ENCODE assay signal across 9 mouse cellular contexts in the genomic region with DNA sequence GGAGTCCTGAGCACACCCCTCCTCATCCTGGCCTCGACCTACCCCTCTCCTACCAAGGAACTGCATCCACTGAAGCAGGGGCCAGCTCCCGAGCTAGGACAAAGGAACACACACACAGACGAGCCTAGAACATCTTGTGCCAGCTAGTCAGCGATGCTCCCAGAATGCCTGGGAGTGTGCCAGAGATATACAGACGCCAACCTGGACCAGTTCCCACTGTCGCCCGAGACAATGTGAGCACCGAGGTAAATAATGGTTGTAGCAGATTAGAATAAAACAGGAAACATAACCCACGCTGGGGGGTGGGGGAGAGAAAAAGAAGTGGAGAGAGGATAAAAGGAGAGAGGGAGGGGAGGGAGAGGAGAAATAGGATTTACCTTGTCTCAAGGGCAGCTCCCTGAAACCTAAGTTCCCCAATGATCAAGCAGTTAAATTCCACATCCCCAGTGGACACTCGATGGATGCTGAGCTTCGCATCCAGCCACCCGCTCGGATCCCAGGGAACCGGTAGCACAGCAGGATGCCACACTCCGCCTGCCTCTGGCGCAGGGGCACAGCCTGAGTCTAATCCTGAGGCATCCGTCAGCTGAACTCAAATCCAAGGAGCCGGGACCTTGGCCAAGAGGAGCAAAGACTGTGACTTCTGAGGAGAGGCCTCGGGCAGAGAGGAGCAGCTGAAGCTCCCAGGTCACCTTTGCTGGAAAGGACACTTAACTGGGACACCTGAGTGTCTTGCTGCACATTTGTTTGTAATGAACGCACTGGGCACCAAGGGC. TPM values are rescaled to one million over a fixed set of nuclear protein-coding genes. Genes with fewer than 3 reads are reported as not detected.
DNase-seq lines count a peak whose midpoint lies in the region; ATAC-seq and TF ChIP-seq lines count a peak whose summit lies in the region.
"Had no signal": no experiment of that assay in that cellular context is flagged by ENCODE, and none has a peak within 500 bp of the region (broad histone marks: within the 10 kb centered on the region; RNA-seq: fewer than 3 reads in every experiment).

No protein-coding gene starts in this region.

- peak; percentile 47 to 68 for DNase-seq in kidney, postnatal 25 days
- DNase-seq in kidney, adult 11 months: no peak
- DNase-seq in cerebellum, postnatal 10 days: peak; percentile 95
- DNase-seq in layer of hippocampus, adult 2 months (ENCODE audit: low spot score in 2 of 2): peak; percentile 62 to 67
- peak; percentile 67 for DNase-seq in midbrain, embryonic 14.5 days
- no peak for DNase-seq in urinary bladder, postnatal 36 days (ENCODE audit: low spot score in 2 of 2)
- DNase-seq in gastrocnemius, postnatal 36 days: no peak
- no peak for DNase-seq in embryo, embryonic 10 days (ENCODE audit: low spot score)

- no peaks in the 10 kb centered on the region for H3K27me3 ChIP-seq in midbrain, embryonic 14.5 days (ENCODE audit: control insufficient read depth, insufficient read depth, low read length)
- H3K27me3 ChIP-seq: limb, embryonic 13.5 days had no signal

- ATAC-seq in midbrain, embryonic 14.5 days (ENCODE audit: low FRiP score, low TSS enrichment): no peak

- H3K9ac ChIP-seq in midbrain, embryonic 14.5 days (replicated peaks; ENCODE audit: low read length): no peak overlapping the region
- H3K9ac ChIP-seq: limb, embryonic 13.5 days had no signal

- intact Hi-C loops in gastrocnemius, postnatal 36 days (cut with DNase I): no loop called here

- H3K4me1 ChIP-seq in midbrain, embryonic 14.5 days (ENCODE audit: control insufficient read depth, insufficient read depth, low read length): peaks cover 46% of the 10 kb centered on the region

- no peak overlapping the region for H3K27ac ChIP-seq in layer of hippocampus, adult 2 months
- peak overlapping the region; percentile 49; the same call in 1 of the 2 replicates for H3K27ac ChIP-seq in midbrain, embryonic 14.5 days (replicated peaks; ENCODE audit: low read depth, low read length)
- H3K27ac ChIP-seq: limb, embryonic 13.5 days had no signal

- H3K4me3 ChIP-seq in layer of hippocampus, adult 2 months: peak overlapping the region; percentile 1; the same call in 1 of the 2 replicates
- H3K4me3 ChIP-seq in midbrain, embryonic 14.5 days (replicated peaks; ENCODE audit: low read depth, low read length): no peak overlapping the region
- H3K4me3 ChIP-seq: limb, embryonic 13.5 days had no signal

- no peaks in the 10 kb centered on the region for H3K9me3 ChIP-seq in midbrain, embryonic 14.5 days (ENCODE audit: control insufficient read depth, low read length)
- H3K9me3 ChIP-seq: limb, embryonic 13.5 days had no signal

- no peak for TF ChIP-seq CTCF in layer of hippocampus, adult 2 months (conservative IDR thresholded peaks at IDR 0.05)

- WGBS in midbrain, embryonic 14.5 days: 45% methylated on average over 20 of the region's 20 CpGs

- peak overlapping the region; percentile 26; the same call in 1 of the 2 replicates for H3K4me2 ChIP-seq in midbrain, embryonic 14.5 days (ENCODE audit: low read length)
- H3K4me2 ChIP-seq: limb, embryonic 13.5 days had no signal

- no peaks in the 10 kb centered on the region for H3K36me3 ChIP-seq in midbrain, embryonic 14.5 days (ENCODE audit: control insufficient read depth, insufficient read depth, low read length)
- H3K36me3 ChIP-seq: limb, embryonic 13.5 days had no signal

RNA-seq across cellular contexts. Expression of gene Vav2, which starts 5.4 kb away (rescaled TPM):
- 10 to 100 TPM; 10.9 to 11.0 TPM for total RNA-seq in layer of hippocampus, adult 2 months (2021)
- polyA plus RNA-seq in midbrain, embryonic 14.5 days (2014; fragmentation: Nextera tagmentation; extraction: Ambion mirVana): 14.1 and 16.4 TPM in 2 replicates
- total RNA-seq in gastrocnemius, postnatal 36 days (2021): 1 to 10 TPM; 3.1 to 3.9 TPM

RNA-seq across cellular contexts. Expression of gene Brd3os, which starts 20.6 kb away (rescaled TPM):
- total RNA-seq in layer of hippocampus, adult 2 months (2021): 10 to 100 TPM; 23.6 to 24.5 TPM
- 37.8 and 45.1 TPM in 2 replicates for polyA plus RNA-seq in midbrain, embryonic 14.5 days (2014; fragmentation: Nextera tagmentation; extraction: Ambion mirVana)
- total RNA-seq in gastrocnemius, postnatal 36 days (2021): 1 to 10 TPM; 1.0 TPM

Comparison
In these comparisons a context has a peak if more than half of its experiments do, and no peak if none do; other contexts are left out.
1. DNase-seq: peak in kidney, postnatal 25 days (2 of 2), cerebellum, postnatal 10 days (2 of 2), layer of hippocampus, adult 2 months (2 of 2) and midbrain, embryonic 14.5 days (single experiment); none in kidney, adult 11 months (single experiment), urinary bladder, postnatal 36 days (0 of 2), gastrocnemius, postnatal 36 days (0 of 2) and embryo, embryonic 10 days (single experiment).
2. RNA of gene Brd3os, which starts 20.6 kb away (total RNA-seq): 23.6 to 24.5 TPM in layer of hippocampus, adult 2 months; 1.0 TPM in gastrocnemius, postnatal 36 days; every median in the first group is over 10 times any median in the second.